Mouse (Mus musculus) CH12.LX (cell line): ENCODE measurements around the gene Rbm8a.

ENCODE experiments used
- EP300 ChIP-seq: IDR thresholded peaks from 2 replicates; pipeline ENCODE4 v1.6.1; 2011; ENCODE audit warnings: low read length, improper control_type of control experiment
- MAZ ChIP-seq: IDR thresholded peaks from 2 replicates; pipeline ENCODE4 v1.6.1; 2012; ENCODE audit warnings: low read depth, mild to moderate bottlenecking, inconsistent platforms, low read length, improper control_type of control experiment, moderate library complexity
- POLR2A ChIP-seq: IDR thresholded peaks from 2 replicates; pipeline ENCODE4 v1.6.1; 2011; ENCODE audit warnings: low read depth, mild to moderate bottlenecking, improper control_type of control experiment, low read length
- RCOR1 ChIP-seq: conservative IDR thresholded peaks from 2 replicates; pipeline ENCODE4 v1.6.1; 2012; ENCODE audit warnings: low read depth, mild to moderate bottlenecking, inconsistent platforms, low read length, improper control_type of control experiment
- TBP ChIP-seq: conservative IDR thresholded peaks from 2 replicates; pipeline ENCODE4 v1.6.1; 2011; ENCODE audit warnings: low read depth, low read length, improper control_type of control experiment

- no peak; the same call in 1 of the 2 replicates for TF ChIP-seq EP300
- no peak for TF ChIP-seq MAZ
- no peak for TF ChIP-seq RCOR1
- peak; percentile 89 for TF ChIP-seq TBP
- TF ChIP-seq POLR2A = peak; percentile 93
Measured at GRCm38 (mm10) chr3:96629729-96630600, at the start of gene Rbm8a.
